Comparison of ENCODE assay signal across 19 mouse cellular contexts in genomic region chr10:59106644-59107043, GRCm38 (mm10).
"Had no signal": no experiment of that assay in that cellular context is flagged by ENCODE, and none has a peak within 500 bp of the region (broad histone marks: within the 10 kb centered on the region; RNA-seq: fewer than 3 reads in every experiment).

No protein-coding gene starts in this region.

- DNase-seq: layer of hippocampus, postnatal 36 days; lung, adult 18-20 months; lung, postnatal 10 days; lung, postnatal 36 days; retina, postnatal 1 day; thymus, adult 18-20 months; thymus, postnatal 36 days had no signal

- H3K27ac ChIP-seq: hindbrain, embryonic 15.5 days; left cerebral cortex, adult 2 months; liver, embryonic 15.5 days; lung, embryonic 15.5 days; midbrain, embryonic 10.5 days; midbrain, embryonic 13.5 days; neural tube, embryonic 13.5 days had no signal

- H3K4me1 ChIP-seq: hindbrain, embryonic 15.5 days; liver, embryonic 15.5 days; lung, embryonic 15.5 days; midbrain, embryonic 10.5 days; midbrain, embryonic 13.5 days; neural tube, embryonic 13.5 days had no signal

- H3K4me2 ChIP-seq: hindbrain, embryonic 15.5 days; liver, embryonic 11.5 days; liver, embryonic 15.5 days; lung, embryonic 15.5 days; midbrain, embryonic 13.5 days; neural tube, embryonic 13.5 days had no signal

- H3K36me3 ChIP-seq: hindbrain, embryonic 15.5 days; liver, embryonic 15.5 days; lung, embryonic 15.5 days; midbrain, embryonic 10.5 days; midbrain, embryonic 13.5 days had no signal

- H3K27me3 ChIP-seq: hindbrain, embryonic 15.5 days; liver, embryonic 15.5 days; lung, embryonic 15.5 days; midbrain, embryonic 13.5 days; neural tube, embryonic 13.5 days had no signal

- H3K9ac ChIP-seq: hindbrain, embryonic 15.5 days; liver, embryonic 15.5 days; lung, embryonic 15.5 days; midbrain, embryonic 13.5 days; neural tube, embryonic 13.5 days had no signal

- H3K4me3 ChIP-seq: hindbrain, embryonic 15.5 days; left cerebral cortex, adult 2 months; liver, embryonic 15.5 days; lung, embryonic 15.5 days; megakaryocyte, embryonic 14.5 days; midbrain, embryonic 10.5 days; midbrain, embryonic 13.5 days; myocyte; neural tube, embryonic 13.5 days had no signal

- H3K9me3 ChIP-seq: hindbrain, embryonic 15.5 days; liver, embryonic 15.5 days; lung, embryonic 15.5 days; midbrain, embryonic 10.5 days; midbrain, embryonic 13.5 days; neural tube, embryonic 13.5 days had no signal

- ATAC-seq: intestine, postnatal 0 days; midbrain, embryonic 13.5 days; midbrain, embryonic 16.5 days had no signal
